Mouse (Mus musculus) olfactory bulb, adult 2 months (tissue): Measurements from ENCODE around the gene Nr5a2. TPM values are rescaled to one million over a fixed set of nuclear protein-coding genes. Genes with fewer than 3 reads are reported as not detected.

ENCODE experiments used
- H3K27ac ChIP-seq: fragments of 200-500 bp; 2 replicates; pipeline ENCODE4 v1.5.1; 2012; ENCODE audit warnings: low read depth, low read length; ENCODE audit not compliant: insufficient read depth
- H3K4me1 ChIP-seq: fragments of 200-500 bp; 2 replicates; pipeline ENCODE4 v1.6.1; 2012; ENCODE audit warnings: low read length; ENCODE audit not compliant: control insufficient read depth, insufficient read depth
- H3K4me3 ChIP-seq: fragments of 200-500 bp; 2 replicates; pipeline ENCODE4 v1.5.1; 2012; ENCODE audit warnings: mild to moderate bottlenecking, low read depth, low read length, moderate library complexity; ENCODE audit not compliant: insufficient read depth
- CTCF ChIP-seq: fragments of 200-500 bp; IDR thresholded peaks from 2 replicates; pipeline ENCODE4 v1.5.1; 2012; ENCODE audit warnings: low read depth, mild to moderate bottlenecking, low read length, moderate library complexity; ENCODE audit not compliant: insufficient read depth
- POLR2A ChIP-seq: fragments of 200-500 bp; IDR thresholded peaks from 2 replicates; pipeline ENCODE4 v1.6.1; 2012; ENCODE audit warnings: mild to moderate bottlenecking, low read depth, low read length, moderate library complexity; ENCODE audit not compliant: insufficient read depth
- WGBS: fragments of 180-500 bp; shearing (Covaris S2); methylation state at CpG from one replicate; pipeline ENCODE4 v1.1.7; 2018; 5-methylcytosine and 5-hydroxymethylcytosine counted together
- polyA plus RNA-seq: library from polyadenylated mRNA; stranded (reverse); fragments of >200 nt; gene quantifications from 2 replicates; pipeline ENCODE4 v1.2.4, GENCODE M21; 2012; ENCODE audit warnings: low replicate concordance; ENCODE audit not compliant: missing spikeins, insufficient read depth, insufficient read length

The Nr5a2 gene
- polyA plus RNA-seq, 1 experiment = not detected

DNA sequence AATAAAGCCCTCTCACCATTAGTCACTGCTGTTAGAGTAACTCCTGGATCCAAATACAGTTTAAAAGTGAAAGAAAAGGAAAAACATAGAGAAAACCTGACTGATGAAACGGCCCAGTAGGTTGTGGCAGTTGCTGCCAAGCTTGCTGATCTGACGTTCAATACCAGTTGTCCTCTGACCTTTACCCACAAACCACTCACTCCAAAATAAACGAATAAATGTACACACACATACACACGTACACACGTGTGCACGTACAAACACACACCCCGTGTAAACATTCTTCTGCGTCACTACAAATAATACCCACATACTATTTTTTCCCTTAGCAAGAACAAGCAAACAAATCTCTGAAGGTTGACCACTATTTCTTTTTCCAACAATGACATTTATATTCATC, 64.4 kb downstream of the Nr5a2 start:
- H3K4me1 ChIP-seq = no peaks in the 10 kb centered on the region
- WGBS = 91% methylated on average over 8 of the region's 8 CpGs
- no peak overlapping the region for H3K27ac ChIP-seq
- no peak for TF ChIP-seq POLR2A
- no peak for TF ChIP-seq CTCF
- H3K4me3 ChIP-seq = no peak overlapping the region

DNA sequence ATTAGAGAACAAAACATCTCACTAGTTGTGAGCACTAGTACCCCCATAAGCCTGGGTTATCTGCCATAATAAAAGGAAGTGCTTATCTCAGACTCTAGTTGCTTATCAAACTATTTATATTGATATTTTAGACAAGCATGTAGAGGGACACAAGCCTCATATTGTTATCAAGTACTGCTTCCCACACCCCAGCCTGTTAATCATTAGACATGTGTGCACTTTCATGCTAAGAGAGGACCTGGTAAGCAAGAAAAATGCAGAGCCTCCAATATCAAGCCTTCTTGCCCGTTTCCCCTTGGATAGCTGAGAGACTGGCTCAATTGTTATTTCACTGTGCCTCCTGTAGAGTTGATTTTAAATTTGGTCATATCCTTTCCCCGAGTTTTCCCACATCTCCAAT, 65.5 kb downstream of the Nr5a2 start:
- no peak overlapping the region for H3K4me3 ChIP-seq
- no peaks in the 10 kb centered on the region for H3K4me1 ChIP-seq
- TF ChIP-seq CTCF = no peak
- TF ChIP-seq POLR2A = no peak
- H3K27ac ChIP-seq = no peak overlapping the region
- 74% methylated on average over 2 of the region's 2 CpGs for WGBS

DNA sequence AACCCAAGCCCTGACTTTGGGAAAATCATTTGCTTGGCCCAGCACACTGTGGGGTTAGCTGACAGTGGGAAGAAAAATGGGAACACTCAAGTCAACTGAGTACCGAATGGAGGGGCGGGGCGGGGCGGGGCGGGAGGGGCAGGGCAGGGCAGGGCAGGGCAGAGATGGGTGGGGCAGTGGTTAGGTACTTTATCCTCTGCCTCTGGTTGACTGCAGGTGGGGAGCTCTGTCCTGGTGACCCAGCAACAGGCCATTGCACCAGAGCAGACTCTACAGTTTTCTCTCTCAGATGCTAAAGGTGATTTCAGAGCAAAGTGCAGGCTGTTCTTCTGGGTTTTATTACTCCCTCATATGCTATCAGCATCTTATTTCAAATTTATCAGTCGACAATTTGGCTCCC, 67.1 kb downstream of the Nr5a2 start:
- TF ChIP-seq POLR2A (no peak), CTCF (no peak)
- no peak overlapping the region for H3K4me3 ChIP-seq
- 91% methylated on average over 6 of the region's 6 CpGs for WGBS
- H3K4me1 ChIP-seq = no peaks in the 10 kb centered on the region; the same call in 1 of the 2 replicates
- H3K27ac ChIP-seq = no peak overlapping the region

DNA sequence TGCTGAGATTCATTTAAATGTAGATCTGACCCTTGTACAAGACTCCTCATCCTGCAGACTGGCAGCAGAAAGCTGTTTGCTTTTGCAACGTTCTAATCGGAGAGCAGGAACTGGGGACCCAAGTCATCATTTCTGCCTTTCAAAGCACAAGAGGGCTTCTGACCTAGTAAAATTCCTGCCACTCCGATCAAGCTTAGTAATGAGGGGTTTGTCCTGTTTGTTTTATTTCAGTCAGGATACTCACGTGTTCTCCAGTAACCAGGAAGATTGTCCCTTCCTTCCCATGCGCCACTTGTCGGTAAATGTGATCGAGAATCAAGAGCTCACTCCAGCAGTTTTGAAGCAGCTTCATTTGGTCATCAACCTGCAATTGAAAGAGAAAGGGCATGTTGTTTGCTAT, 69.8 kb downstream of the Nr5a2 start:
- Histone ChIP-seq H3K27ac (no peak overlapping the region), H3K4me3 (no peak overlapping the region), H3K4me1 (no peaks in the 10 kb centered on the region; the same call in 1 of the 2 replicates)
- 77% methylated on average over 7 of the region's 7 CpGs for WGBS
- TF ChIP-seq POLR2A (no peak), CTCF (no peak)

- TF ChIP-seq POLR2A = no peak
- no peak overlapping the region for H3K27ac ChIP-seq
- H3K4me1 ChIP-seq = no peaks in the 10 kb centered on the region; the same call in 1 of the 2 replicates
- WGBS = 43% methylated on average over 6 of the region's 6 CpGs
- H3K4me3 ChIP-seq = no peak overlapping the region
These were observed 71.5 kb downstream of the Nr5a2 start for GRCm38 (mm10) chr1:136888704-136889103.

DNA sequence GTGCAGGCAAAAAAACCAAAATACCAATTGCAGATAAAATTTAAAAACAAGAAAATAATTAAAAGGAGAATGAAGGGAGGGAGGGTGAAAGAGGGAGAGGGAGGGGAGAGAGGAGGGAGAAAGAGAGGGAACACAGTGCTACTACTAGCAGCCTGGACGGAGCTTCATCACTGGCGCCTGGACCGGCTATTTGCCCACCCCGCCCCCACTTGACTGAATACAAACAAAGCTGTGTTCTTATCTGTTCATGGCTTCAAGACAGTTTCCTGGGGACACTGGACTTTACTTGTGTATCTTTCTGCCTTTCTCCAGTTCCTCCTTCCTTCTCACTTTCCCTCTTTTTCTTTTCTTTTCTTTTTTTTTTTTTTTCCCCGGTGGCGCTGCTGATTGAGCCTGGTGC, 73.6 kb downstream of the Nr5a2 start:
- H3K4me3 ChIP-seq = no peak overlapping the region
- H3K4me1 ChIP-seq = no peaks in the 10 kb centered on the region; the same call in 1 of the 2 replicates
- no peak for TF ChIP-seq CTCF
- TF ChIP-seq POLR2A = no peak
- WGBS = 65% methylated on average over 6 of the region's 6 CpGs
- no peak overlapping the region for H3K27ac ChIP-seq

DNA sequence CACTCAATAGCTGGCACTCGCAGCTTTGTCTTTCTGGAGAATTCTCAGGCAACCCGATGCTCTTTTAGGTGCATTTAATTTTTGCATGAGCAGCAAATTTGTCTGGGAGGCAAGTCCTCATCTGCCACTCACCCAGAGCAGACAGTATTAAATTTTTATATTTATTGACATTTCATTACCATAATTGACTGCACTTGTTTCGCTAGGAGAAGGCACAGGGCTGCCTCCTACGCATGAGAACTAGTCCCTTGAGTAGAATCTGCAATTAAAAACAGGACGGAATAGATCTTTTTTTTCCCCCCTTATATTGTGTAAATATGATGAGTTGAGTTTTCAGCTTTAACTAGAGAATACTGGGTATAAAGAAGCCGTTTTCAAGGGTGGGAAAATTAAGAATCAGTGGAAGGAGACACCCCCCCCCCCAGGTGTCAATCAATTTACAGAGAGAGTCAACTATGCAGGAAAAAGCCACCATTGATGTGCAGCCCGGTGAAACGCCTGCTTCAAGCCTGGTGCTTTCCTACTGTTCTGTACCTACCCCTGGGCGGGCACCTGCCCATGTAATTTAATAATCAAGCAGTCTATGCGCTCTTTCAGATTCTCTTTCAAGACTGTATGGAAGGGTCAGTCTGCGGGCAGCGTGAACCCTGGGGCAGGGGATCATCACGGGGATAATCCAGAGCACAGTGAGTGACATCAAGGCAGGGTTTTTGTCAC, 76.6 kb downstream of the Nr5a2 start:
- Histone ChIP-seq H3K27ac (no peak overlapping the region), H3K4me3 (no peak overlapping the region), H3K4me1 (no peaks in the 10 kb centered on the region; the same call in 1 of the 2 replicates)
- WGBS = 85% methylated on average over 13 of the region's 13 CpGs
- TF ChIP-seq POLR2A (no peak), CTCF (no peak)

DNA sequence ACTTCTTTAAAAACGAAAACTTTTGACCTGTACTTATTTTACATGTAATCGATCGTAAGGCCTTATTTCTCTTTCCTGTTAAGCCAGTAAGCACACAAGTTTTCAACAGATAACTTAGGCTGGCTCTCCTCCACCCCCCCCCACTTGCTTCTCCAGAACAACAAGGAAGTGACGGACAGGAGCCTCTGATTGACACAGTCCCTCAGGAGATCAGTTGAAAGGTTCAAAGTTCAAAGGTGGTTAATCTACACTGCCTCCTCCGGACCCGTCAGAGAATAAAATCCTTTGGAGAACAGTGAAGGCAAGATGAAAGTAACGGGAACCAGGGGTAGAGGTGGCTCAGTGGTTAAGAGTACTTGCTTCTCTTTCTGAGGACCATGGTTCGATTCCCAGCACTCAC, 80.0 kb downstream of the Nr5a2 start:
- TF ChIP-seq CTCF = no peak
- TF ChIP-seq POLR2A = no peak
- WGBS = 95% methylated on average over 8 of the region's 8 CpGs
- Histone ChIP-seq H3K4me3 (no peak overlapping the region), H3K27ac (no peak overlapping the region), H3K4me1 (no peaks in the 10 kb centered on the region)

- TF ChIP-seq CTCF (no peak), POLR2A (no peak)
- Histone ChIP-seq H3K4me1 (no peaks in the 10 kb centered on the region), H3K4me3 (no peak overlapping the region), H3K27ac (no peak overlapping the region)
- WGBS = 95% methylated on average over 3 of the region's 3 CpGs
These were observed 85.2 kb downstream of the Nr5a2 start for GRCm38 (mm10) chr1:136875006-136875405.

DNA sequence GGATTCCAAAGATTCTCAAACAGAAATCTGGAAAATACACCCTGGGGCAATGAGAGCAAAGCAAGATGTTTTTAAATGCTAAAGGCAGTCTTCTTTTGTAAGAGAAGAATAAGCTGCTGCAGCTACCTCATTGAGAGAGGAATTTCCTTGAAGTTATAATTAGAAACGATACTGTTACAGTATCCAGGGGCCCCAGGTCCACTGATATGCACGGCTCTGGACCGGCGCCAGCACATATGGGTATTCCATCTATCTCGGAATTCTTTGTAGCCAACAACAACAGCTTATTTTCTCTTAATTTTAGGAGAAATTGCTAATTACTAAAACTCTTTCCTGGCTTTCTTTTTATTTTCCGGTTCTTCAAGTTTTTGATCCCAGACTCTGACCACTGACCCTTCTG, 91.3 kb downstream of the Nr5a2 start:
- no peak for TF ChIP-seq CTCF
- no peak for TF ChIP-seq POLR2A
- Histone ChIP-seq H3K27ac (no peak overlapping the region), H3K4me1 (no peaks in the 10 kb centered on the region), H3K4me3 (no peak overlapping the region)
- WGBS = 59% methylated on average over 6 of the region's 6 CpGs
